Mouse (Mus musculus) embryo, embryonic 11 days (tissue): ENCODE data around the gene Slc16a11.
"Not testable (repeated sequence)": the region's sequence is repeated elsewhere in the genome, so short reads cannot be mapped to it uniquely, and the experiment has no call there.

Experiments
- DNase-seq: peaks from one replicate; pipeline ENCODE4 v3.0.0-alpha.2; 2015

Slc16a11 gene

GRCm38 (mm10) chr11:70212423-70212822 is at the start of gene Slc16a11:
Slc16a11 (plus strand) TSS chr11:70212752.
- DNase-seq = no peak

GRCm38 (mm10) chr11:70165972-70166921 is 46.3 kb upstream of the Slc16a11 start:
- DNase-seq = no peak

- DNase-seq = no peak
Observed at GRCm38 (mm10) chr11:70168136-70168535, 44.4 kb upstream of the Slc16a11 start.

GRCm38 (mm10) chr11:70169471-70169870 is 43.1 kb upstream of the Slc16a11 start:
- not testable (repeated sequence) for DNase-seq

- no peak for DNase-seq
Observed at GRCm38 (mm10) chr11:70170291-70170690, 42.3 kb upstream of the Slc16a11 start.

- DNase-seq = no peak
Observed at GRCm38 (mm10) chr11:70171181-70171580, 41.4 kb upstream of the Slc16a11 start.

GRCm38 (mm10) chr11:70171847-70172246 is 40.7 kb upstream of the Slc16a11 start:
- peak; percentile 12 for DNase-seq

- no peak for DNase-seq
Observed at GRCm38 (mm10) chr11:70172298-70172697, 40.3 kb upstream of the Slc16a11 start.

GRCm38 (mm10) chr11:70174491-70174890 is 38.1 kb upstream of the Slc16a11 start:
- no peak for DNase-seq

- no peak for DNase-seq
Observed at GRCm38 (mm10) chr11:70177647-70178046, 34.9 kb upstream of the Slc16a11 start.

- no peak for DNase-seq
Observed at GRCm38 (mm10) chr11:70178311-70178710, 34.2 kb upstream of the Slc16a11 start.

- DNase-seq = no peak
Observed at GRCm38 (mm10) chr11:70178756-70179155, 33.8 kb upstream of the Slc16a11 start.

- peak; percentile 62 for DNase-seq
Observed at GRCm38 (mm10) chr11:70179401-70179800, 33.2 kb upstream of the Slc16a11 start.

- no peak for DNase-seq
Observed at GRCm38 (mm10) chr11:70180496-70180895, 32.1 kb upstream of the Slc16a11 start.

- DNase-seq = no peak
Observed at GRCm38 (mm10) chr11:70185120-70185519, 27.4 kb upstream of the Slc16a11 start.

GRCm38 (mm10) chr11:70189319-70190134 is 23.0 kb upstream of the Slc16a11 start:
- no peak for DNase-seq

GRCm38 (mm10) chr11:70191188-70191587 is 21.4 kb upstream of the Slc16a11 start:
- DNase-seq = no peak

- DNase-seq = no peak
Observed at GRCm38 (mm10) chr11:70192157-70192556, 20.4 kb upstream of the Slc16a11 start.

GRCm38 (mm10) chr11:70193354-70194285 is 18.9 kb upstream of the Slc16a11 start:
- no peak for DNase-seq

- DNase-seq = no peak
Observed at GRCm38 (mm10) chr11:70198332-70198731, 14.2 kb upstream of the Slc16a11 start.

GRCm38 (mm10) chr11:70199107-70199506 is 13.4 kb upstream of the Slc16a11 start:
- DNase-seq = no peak

- no peak for DNase-seq
Observed at GRCm38 (mm10) chr11:70200036-70200608, 12.4 kb upstream of the Slc16a11 start.
